Mouse (Mus musculus) heart, postnatal 14 days (tissue): ENCODE data around the gene Eef1g. TPM values are rescaled to one million over a fixed set of nuclear protein-coding genes. Genes with fewer than 3 reads are reported as not detected.
"Not testable (repeated sequence)": the region's sequence is repeated elsewhere in the genome, so short reads cannot be mapped to it uniquely, and the experiment has no call there.

Source experiments
- DNase-seq, 2 experiments: peaks; one replicate each; pipeline ENCODE4 v3.0.0; 2021 to 2022
- intact Hi-C: fragments of 180-260 bp; cut with DNase I; formaldehyde crosslinking; loops from one replicate; pipeline ENCODE4 v1.15.1; 2025
- total RNA-seq, 2 experiments: library from RNA; stranded (reverse); gene quantifications; 2 replicates each; pipeline ENCODE4 v1.2.3; 2021

The Eef1g gene
- total RNA-seq, 2 experiments from 2014 or later: 220 to 273 TPM

DNA sequence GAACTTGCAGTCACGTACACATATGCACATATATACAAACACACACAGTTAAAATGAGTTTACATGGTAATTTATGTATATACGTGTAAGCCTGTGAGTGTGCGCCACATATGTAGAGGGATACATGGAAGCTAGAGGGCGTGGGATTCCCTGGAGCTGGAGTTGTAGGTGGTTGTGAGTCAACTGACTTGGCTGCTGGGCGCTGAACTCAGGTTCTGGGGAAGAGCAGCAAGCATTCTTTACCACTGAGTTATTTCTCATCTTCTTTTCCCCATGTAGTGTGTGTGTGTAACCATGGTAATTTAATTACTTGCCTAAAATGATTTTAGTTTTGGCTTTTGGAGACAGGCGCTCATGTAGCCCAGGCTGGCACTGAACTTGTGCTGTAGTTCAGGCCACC is 29.8 kb downstream of the Eef1g start:
- intact Hi-C loops: no loop called here
- no peak for DNase-seq

DNA sequence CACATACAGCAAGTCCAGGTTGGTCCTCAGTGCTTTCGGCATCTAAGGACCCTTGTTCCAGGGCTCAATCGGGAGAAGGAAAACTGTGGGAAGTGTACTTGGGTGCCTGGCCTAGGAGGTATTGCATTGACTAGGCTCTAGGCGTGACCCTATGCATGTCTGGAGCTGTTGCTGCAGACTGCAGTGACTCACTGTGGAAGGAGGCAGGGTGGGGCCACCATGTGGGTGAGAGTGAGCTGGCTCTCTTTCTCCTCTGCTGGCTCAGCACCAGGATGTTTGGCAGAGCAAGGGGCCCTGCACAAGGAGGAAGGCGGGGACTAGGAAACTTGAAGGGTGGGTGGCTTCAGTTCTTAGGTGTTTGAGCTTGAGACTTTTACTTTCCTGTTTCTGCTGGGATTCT is 30.7 kb downstream of the Eef1g start:
- DNase-seq: peak; percentile 88
- intact Hi-C loops: no loop called here

DNA sequence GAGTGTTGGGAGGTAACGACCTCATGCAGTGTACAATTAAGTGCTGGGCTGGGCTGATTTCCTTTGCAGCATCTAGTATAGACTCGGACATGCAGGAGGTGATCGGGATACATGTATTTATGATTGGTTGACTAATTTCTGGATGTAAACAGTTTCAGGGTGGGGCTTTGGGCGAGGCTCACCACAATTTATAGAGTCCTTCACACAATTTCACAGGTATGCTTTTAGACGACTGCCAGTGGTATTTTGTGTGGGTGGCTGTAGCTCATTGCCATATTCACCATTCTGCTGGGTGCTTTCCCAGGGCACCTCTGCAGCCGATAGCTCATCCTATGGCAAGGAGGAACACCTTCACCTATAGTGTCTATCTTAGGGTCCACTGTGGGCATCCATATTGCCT is 31.7 kb downstream of the Eef1g start:
- no peak for DNase-seq
- intact Hi-C loops: no loop called here

DNA sequence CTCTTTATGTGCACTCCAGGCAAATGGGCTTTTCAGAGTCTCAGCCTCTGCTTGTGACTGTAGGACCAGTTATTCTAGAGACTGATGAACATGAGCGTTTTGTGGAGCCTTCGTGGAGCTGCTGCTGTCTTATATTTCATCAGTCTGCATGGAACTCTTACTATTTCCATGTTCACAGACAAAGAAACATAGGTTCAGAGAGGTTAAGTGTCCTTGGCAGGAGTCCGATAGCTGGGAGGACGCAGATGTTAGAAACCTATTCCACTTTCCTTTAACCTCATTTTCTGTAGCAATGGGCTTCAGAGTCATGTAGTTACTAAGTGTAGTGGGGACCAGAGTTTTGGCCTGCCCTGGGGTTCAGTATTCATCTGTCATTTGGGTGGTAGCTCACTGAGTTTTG is 32.4 kb downstream of the Eef1g start:
- intact Hi-C loops: no loop called here

DNA sequence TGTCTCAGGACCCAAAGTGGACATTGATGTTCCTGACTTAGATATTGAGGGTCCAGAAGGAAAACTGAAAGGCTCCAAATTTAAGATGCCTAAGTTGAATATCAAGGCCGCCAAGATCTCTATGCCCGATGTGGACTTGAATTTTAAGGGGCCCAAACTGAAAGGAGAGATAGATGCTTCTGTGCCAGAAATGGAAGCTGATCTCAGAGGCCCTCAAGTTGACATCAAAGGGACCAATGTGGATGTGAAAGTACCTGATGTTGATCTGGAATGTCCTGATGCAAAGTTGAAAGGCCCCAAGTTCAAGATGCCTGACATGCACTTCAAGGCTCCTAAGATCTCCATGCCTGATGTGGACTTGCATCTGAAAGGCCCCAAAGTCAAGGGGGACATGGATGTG is 40.1 kb downstream of the Eef1g start:
- DNase-seq, intact Hi-C loops: not testable (repeated sequence)

More for the DNA sequence above, 32.4 kb downstream of the Eef1g start:
- DNase-seq: no peak

DNA sequence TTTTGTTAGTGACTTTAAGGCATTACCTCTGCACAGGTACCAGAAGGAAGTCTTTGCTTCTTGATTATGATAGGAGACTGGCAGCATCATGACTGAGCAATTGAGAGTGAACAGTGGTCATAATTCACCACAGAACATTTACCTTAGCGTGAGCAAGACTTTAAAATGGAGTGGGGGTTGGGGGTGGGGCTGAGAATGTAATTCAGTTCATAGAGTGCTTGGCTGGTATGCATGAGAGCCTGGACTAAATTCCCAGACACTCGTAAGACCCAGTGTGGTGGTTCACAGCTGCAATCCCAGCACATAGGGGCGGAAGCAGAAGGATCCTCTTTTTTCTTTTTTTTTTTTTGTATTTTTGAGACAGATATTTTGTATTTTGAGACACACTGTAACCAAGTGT is 52.5 kb downstream of the Eef1g start:
- DNase-seq: no peak
- intact Hi-C loops: no loop called here

DNA sequence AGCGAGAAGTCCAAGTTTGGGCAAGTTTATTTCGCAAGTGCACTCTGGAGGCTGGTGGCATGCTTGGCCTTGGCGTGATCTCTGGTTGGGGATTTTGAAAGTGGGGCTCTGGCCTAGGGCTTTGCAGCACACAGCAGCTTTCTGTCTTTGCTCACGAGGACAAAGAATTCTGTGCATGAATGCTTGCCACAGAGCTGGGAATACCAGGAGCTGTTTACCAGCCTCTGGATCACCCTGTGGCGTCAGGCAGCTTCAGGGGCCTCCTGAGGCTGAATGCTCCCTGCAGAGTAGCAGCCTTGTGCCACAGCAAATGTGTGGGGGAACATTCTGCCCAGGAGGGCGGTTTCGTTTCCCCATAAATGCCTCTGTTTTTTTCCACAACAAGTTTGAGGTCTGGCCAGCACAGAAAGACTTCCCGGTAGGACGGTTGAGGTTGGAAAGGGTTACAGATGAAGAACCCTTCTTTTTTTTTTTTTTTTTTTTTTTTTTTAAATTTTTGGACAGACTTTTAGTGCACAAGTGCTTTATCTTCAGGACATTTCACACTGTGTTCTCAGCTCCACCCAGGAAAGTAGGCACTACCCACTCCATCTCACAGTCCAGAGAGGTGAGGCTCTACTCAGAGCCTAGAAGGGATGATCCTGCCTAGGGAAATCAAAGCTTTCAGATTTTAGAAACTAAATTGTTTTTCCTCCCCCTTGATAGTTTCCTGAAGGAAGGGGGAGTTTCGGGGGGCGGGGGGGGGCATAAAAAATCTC is 56.4 kb downstream of the Eef1g start:
- intact Hi-C loops: no loop called here
- DNase-seq: peak; percentile 41 to 46

DNA sequence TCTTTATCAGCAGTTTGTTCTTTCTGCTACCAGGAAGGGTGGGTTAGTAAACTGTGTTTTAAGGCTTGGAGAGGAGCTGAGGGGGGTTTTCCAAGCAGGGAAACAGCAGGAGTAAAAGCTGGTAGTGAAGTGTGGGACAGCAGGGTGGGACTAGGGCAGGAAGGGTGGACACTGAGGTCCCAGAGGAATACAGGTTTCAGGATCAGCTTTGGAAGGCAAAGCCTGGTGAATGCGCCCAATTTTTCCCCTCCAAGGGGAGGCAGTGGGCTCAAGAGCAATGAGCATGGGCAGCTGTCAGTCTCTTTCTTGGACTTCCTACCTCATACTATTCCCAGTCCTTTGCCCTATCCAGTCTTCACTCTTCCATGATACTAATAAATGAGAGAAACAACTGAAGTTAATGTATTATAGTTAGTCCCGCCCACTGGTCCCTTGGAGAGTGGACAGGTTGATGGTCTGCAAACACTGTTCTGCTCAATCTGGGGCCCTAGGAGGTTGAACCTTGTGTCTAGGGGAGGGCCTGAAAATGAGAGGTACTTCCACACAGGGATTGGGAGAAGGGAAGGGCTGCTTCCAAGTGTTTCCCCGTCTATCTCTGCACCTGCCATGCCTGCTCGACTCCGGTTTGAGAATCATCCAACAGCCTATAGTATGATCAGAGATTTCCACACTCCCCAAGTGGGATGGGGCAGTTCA is 58.9 kb downstream of the Eef1g start:
- intact Hi-C loops: no loop called here

DNA sequence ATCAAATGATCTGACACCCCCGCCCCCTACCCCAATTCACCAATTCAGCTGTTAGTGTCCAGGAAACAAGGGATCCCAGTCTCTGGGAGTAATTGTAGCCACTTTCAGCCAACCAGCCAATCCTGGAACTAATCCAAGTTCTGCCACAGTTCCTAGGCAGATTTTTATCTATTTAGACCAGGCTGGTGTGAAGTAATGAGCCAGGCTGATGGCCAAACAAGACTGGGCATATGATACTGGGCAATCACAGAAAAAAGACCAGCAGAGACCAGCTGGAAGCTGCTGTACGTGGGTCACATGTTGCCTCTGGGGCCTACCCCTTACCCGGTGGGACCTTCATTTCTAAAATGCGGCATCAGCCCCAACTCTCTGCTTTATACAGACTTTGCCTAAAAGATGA is 59.8 kb downstream of the Eef1g start:
- no peak for DNase-seq
- intact Hi-C loops: no loop called here

More for the DNA sequence above, 58.9 kb downstream of the Eef1g start:
- DNase-seq: no peak

DNA sequence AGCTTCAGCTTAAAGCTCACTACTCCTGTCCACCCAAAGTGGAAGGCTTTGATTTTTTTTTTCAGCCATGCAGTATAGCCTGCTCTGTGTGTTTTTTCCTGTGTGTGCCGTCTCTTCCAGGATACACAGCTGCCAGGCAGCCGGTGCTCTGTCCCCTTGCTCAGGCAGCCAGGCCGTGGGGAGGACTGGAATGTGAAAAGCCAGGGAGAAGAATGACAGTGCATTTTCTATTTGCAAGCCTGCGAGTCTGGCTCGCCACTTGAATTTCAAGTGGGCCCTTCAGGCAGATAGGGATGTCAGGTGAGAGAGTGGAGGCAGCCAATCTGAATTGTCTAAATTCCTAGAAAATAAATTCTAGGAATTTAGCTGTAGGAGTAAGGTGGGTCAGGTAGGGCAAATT is 61.0 kb downstream of the Eef1g start:
- peak; percentile 46 to 72 for DNase-seq
- intact Hi-C loops: no loop called here

Other genes with a start within 250 kb of the Eef1g start
- 10 to 100 TPM; 39.8 to 50.9 TPM for gene Slc3a2, start 243.7 kb upstream of the Eef1g start, total RNA-seq
- 10 to 100 TPM; 19.1 to 20.1 TPM for gene Wdr74, start 231.2 kb upstream of the Eef1g start, total RNA-seq
- under 1 TPM in 1 of 2 experiments, not detected in 1; 0.95 TPM for gene 1700092M07Rik, start 226.3 kb upstream of the Eef1g start, total RNA-seq
- gene Stx5a, start 225.6 kb upstream of the Eef1g start, total RNA-seq: 10 to 100 TPM; 37.4 to 40.5 TPM
- 10 to 100 TPM; 59.3 to 59.5 TPM for gene Nxf1, start 210.0 kb upstream of the Eef1g start, total RNA-seq
- 100 to 1,000 TPM; 110 to 121 TPM for gene Tmem223, start 196.0 kb upstream of the Eef1g start, total RNA-seq
- 10 to 100 TPM; 15.7 to 17.9 TPM for gene Tmem179b, start 192.6 kb upstream of the Eef1g start, total RNA-seq
- gene Taf6l, start 180.6 kb upstream of the Eef1g start, total RNA-seq: 1 to 10 TPM; 7.2 to 8.9 TPM
- 10 to 100 TPM; 53.9 to 63.0 TPM for gene Polr2g, start 168.5 kb upstream of the Eef1g start, total RNA-seq
- 1 to 10 TPM; 1.2 to 2.3 TPM for gene Zbtb3, start 164.5 kb upstream of the Eef1g start, total RNA-seq
- gene Ttc9c, start 147.7 kb upstream of the Eef1g start, total RNA-seq: 10 to 100 TPM; 15.1 to 15.4 TPM
- 10 to 100 TPM; 48.5 to 51.1 TPM for gene Hnrnpul2, start 147.0 kb upstream of the Eef1g start, total RNA-seq
- not detected for gene AC129217.1, start 137.3 kb upstream of the Eef1g start, total RNA-seq
- gene Bscl2, start 129.6 kb upstream of the Eef1g start, total RNA-seq: 10 to 100 TPM; 21.3 to 28.0 TPM
- not detected for gene Gng3, start 127.8 kb upstream of the Eef1g start, total RNA-seq
- gene Lrrn4cl, start 116.3 kb upstream of the Eef1g start, total RNA-seq: 1 to 10 TPM; 3.4 to 5.4 TPM
- gene Ubxn1, start 95.5 kb upstream of the Eef1g start, total RNA-seq: 100 to 1,000 TPM; 109 to 116 TPM
- gene Uqcc3, start 86.1 kb upstream of the Eef1g start, total RNA-seq: 10 to 100 TPM; 53.3 to 53.8 TPM
- 1 to 10 TPM; 3.9 to 6.1 TPM for gene Lbhd1, start 83.3 kb upstream of the Eef1g start, total RNA-seq
- not detected for gene Gm49403, start 83.1 kb upstream of the Eef1g start, total RNA-seq
- gene 1810009A15Rik, start 78.2 kb upstream of the Eef1g start, total RNA-seq: 10 to 100 TPM; 16.0 to 16.4 TPM
- 1 to 10 TPM in 1 of 2 experiments, not detected in 1; 1.2 TPM for gene Gm49416, start 78.1 kb upstream of the Eef1g start, total RNA-seq
- gene Ints5, start 74.0 kb upstream of the Eef1g start, total RNA-seq: 10 to 100 TPM; 12.3 to 12.9 TPM
- 10 to 100 TPM; 60.6 to 63.7 TPM for gene Ganab, start 69.0 kb upstream of the Eef1g start, total RNA-seq
- 10 to 100 TPM; 37.1 to 38.0 TPM for gene B3gat3, start 46.7 kb upstream of the Eef1g start, total RNA-seq
- 10 to 100 TPM; 12.4 to 12.7 TPM for gene Rom1, start 37.7 kb upstream of the Eef1g start, total RNA-seq
- gene Eml3, start 37.5 kb upstream of the Eef1g start, total RNA-seq: 10 to 100 TPM; 12.5 to 16.2 TPM
- gene Mta2, start 25.2 kb upstream of the Eef1g start, total RNA-seq: 10 to 100 TPM; 42.1 to 44.8 TPM
- gene Tut1, start 13.2 kb upstream of the Eef1g start, total RNA-seq: 1 to 10 TPM; 7.6 TPM
- 100 to 1,000 TPM; 288 to 310 TPM for gene Ahnak, start 22.2 kb downstream of the Eef1g start, total RNA-seq
- 100 to 1,000 TPM in 1 of 2 experiments, not detected in 1; 233 TPM for gene Scgb1a1, start 120.9 kb downstream of the Eef1g start, total RNA-seq
- gene Asrgl1, start 168.6 kb downstream of the Eef1g start, total RNA-seq: 10 to 100 TPM; 20.0 to 29.3 TPM